Mouse (Mus musculus): ENCODE data around the gene Zmiz1.

GRCm38 (mm10) chr14:25660661-25661060, 201.7 kb downstream of the Zmiz1 start:
- TF ChIP-seq USF1 (IDR thresholded peaks at IDR 0.05; ENCODE audit: low read depth, low read length) (no peak), ZNF384 (IDR thresholded peaks at IDR 0.05; ENCODE audit: low read depth, low read length) (no peak), CTCF (conservative IDR thresholded peaks at IDR 0.05 in 1 of 2, IDR thresholded peaks at IDR 0.05 in 1 of 2; ENCODE audit: low read depth in 2 of 2, low read length in 2 of 2) (no peak), ELF1 (IDR thresholded peaks at IDR 0.05; ENCODE audit: low read depth, low read length) (no peak)

All from CH12.LX (cell line).